Mouse (Mus musculus) limb, embryonic 12.5 days (tissue): Measurements from ENCODE around the gene Col9a1. TPM values are rescaled to one million over a fixed set of nuclear protein-coding genes. Genes with fewer than 3 reads are reported as not detected.

ENCODE experiments used
- ATAC-seq: fragments of 200-750 bp; cut with Nextera tagmentation; 2 replicates; pipeline ENCODE4 v1.8.0; 2017; ENCODE audit warnings: low read depth, moderate TSS enrichment; ENCODE audit not compliant: insufficient number of reproducible peaks, insufficient read depth, low FRiP score, low TSS enrichment
- H3K27ac ChIP-seq: fragments of 300-500 bp; sonication (generic); 2 replicates; pipeline ENCODE4 v1.5.1; 2016; ENCODE audit warnings: mild to moderate bottlenecking, moderate library complexity
- H3K27me3 ChIP-seq: fragments of 300-500 bp; sonication (generic); 2 replicates; pipeline ENCODE4 v1.6.1; 2016; ENCODE audit warnings: mild to moderate bottlenecking, moderate library complexity
- H3K36me3 ChIP-seq: fragments of 300-500 bp; sonication (generic); 2 replicates; pipeline ENCODE4 v1.6.1; 2016; ENCODE audit warnings: mild to moderate bottlenecking, moderate library complexity
- H3K4me1 ChIP-seq: fragments of 300-500 bp; sonication (generic); replicated peaks from 2 replicates; pipeline ENCODE4 v1.6.1; 2016
- H3K4me2 ChIP-seq: fragments of 300-500 bp; sonication (generic); 2 replicates; pipeline ENCODE4 v1.6.1; 2016; ENCODE audit warnings: mild to moderate bottlenecking, moderate library complexity
- H3K4me3 ChIP-seq: fragments of 300-500 bp; sonication (generic); replicated peaks from 2 replicates; pipeline ENCODE4 v1.5.1; 2016; ENCODE audit warnings: mild to moderate bottlenecking
- H3K9ac ChIP-seq: fragments of 300-500 bp; sonication (generic); replicated peaks from 2 replicates; pipeline ENCODE4 v1.6.1; 2016; ENCODE audit warnings: mild to moderate bottlenecking, moderate library complexity
- H3K9me3 ChIP-seq: fragments of 300-500 bp; sonication (generic); 2 replicates; pipeline ENCODE4 v1.6.1; 2016; ENCODE audit warnings: mild to moderate bottlenecking, moderate library complexity
- WGBS: fragments of 180-500 bp; shearing (Covaris S2); methylation state at CpG from one replicate; pipeline ENCODE4 v1.1.7; 2016; 5-methylcytosine and 5-hydroxymethylcytosine counted together
- polyA plus RNA-seq: library from polyadenylated mRNA; unstranded; fragments of >200 nt; fragmentation: Nextera tagmentation; extraction: Ambion mirVana; gene quantifications from 2 replicates; pipeline ENCODE4 v1.2.1, GENCODE M21; 2016

Col9a1 gene
- polyA plus RNA-seq, 1 experiment from 2014 or later, result 192 TPM

- Histone ChIP-seq H3K4me3 (no peak overlapping the region), H3K4me1 (peaks cover 9% of the 10 kb centered on the region), H3K36me3 (peaks cover 4% of the 10 kb centered on the region; the same call in 1 of the 2 replicates), H3K9me3 (no peaks in the 10 kb centered on the region), H3K27ac (no peak overlapping the region), H3K27me3 (no peaks in the 10 kb centered on the region), H3K4me2 (no peak overlapping the region), H3K9ac (no peak overlapping the region)
- ATAC-seq, result no peak
- WGBS, result 71% methylated on average over 13 of the region's 13 CpGs
Measured at GRCm38 (mm10) chr1:24245700-24246375, 68.4 kb downstream of the Col9a1 start.

- Histone ChIP-seq H3K36me3 (peaks cover 10% of the 10 kb centered on the region), H3K4me2 (no peak overlapping the region), H3K9me3 (no peaks in the 10 kb centered on the region), H3K4me3 (no peak overlapping the region), H3K27me3 (no peaks in the 10 kb centered on the region), H3K4me1 (no peaks in the 10 kb centered on the region), H3K27ac (no peak overlapping the region), H3K9ac (no peak overlapping the region)
- WGBS, result 78% methylated on average over 10 of the region's 10 CpGs
- ATAC-seq, result no peak
Measured at GRCm38 (mm10) chr1:24248294-24249104, 71.1 kb downstream of the Col9a1 start.

- no peak for ATAC-seq
- H3K27ac ChIP-seq, result no peak overlapping the region
- 51% methylated on average over 3 of the region's 3 CpGs for WGBS
Measured at GRCm38 (mm10) chr1:24249105-24249664, 71.8 kb downstream of the Col9a1 start.

GRCm38 (mm10) chr1:24257961-24258360 is 80.6 kb downstream of the Col9a1 start:
- Histone ChIP-seq H3K27me3 (no peaks in the 10 kb centered on the region), H3K9me3 (no peaks in the 10 kb centered on the region), H3K27ac (no peak overlapping the region), H3K4me3 (no peak overlapping the region), H3K9ac (no peak overlapping the region), H3K4me2 (no peak overlapping the region), H3K36me3 (no peaks in the 10 kb centered on the region), H3K4me1 (peaks cover 4% of the 10 kb centered on the region; the same call in 1 of the 2 replicates)
- WGBS, result 72% methylated on average over 5 of the region's 5 CpGs
- no peak for ATAC-seq

More at GRCm38 (mm10) chr1:24249105-24249664, 71.8 kb downstream of the Col9a1 start:
- Histone ChIP-seq H3K36me3 (peaks cover 10% of the 10 kb centered on the region), H3K27me3 (no peaks in the 10 kb centered on the region), H3K9me3 (no peaks in the 10 kb centered on the region), H3K9ac (no peak overlapping the region), H3K4me3 (no peak overlapping the region), H3K4me1 (no peaks in the 10 kb centered on the region), H3K4me2 (no peak overlapping the region)

GRCm38 (mm10) chr1:24259419-24259818 is 82.0 kb downstream of the Col9a1 start:
- WGBS, result 19% methylated on average over 6 of the region's 6 CpGs

GRCm38 (mm10) chr1:24261181-24261580 is 83.8 kb downstream of the Col9a1 start:
- H3K4me2 ChIP-seq, result no peak overlapping the region
- H3K9ac ChIP-seq, result no peak overlapping the region
- H3K27ac ChIP-seq, result no peak overlapping the region
- no peaks in the 10 kb centered on the region for H3K9me3 ChIP-seq
- H3K4me3 ChIP-seq, result no peak overlapping the region
- peaks cover 4% of the 10 kb centered on the region; the same call in 1 of the 2 replicates for H3K4me1 ChIP-seq
- no peaks in the 10 kb centered on the region for H3K36me3 ChIP-seq
- no peak for ATAC-seq
- H3K27me3 ChIP-seq, result no peaks in the 10 kb centered on the region

More at GRCm38 (mm10) chr1:24259419-24259818, 82.0 kb downstream of the Col9a1 start:
- H3K27me3 ChIP-seq, result no peaks in the 10 kb centered on the region
- no peak overlapping the region for H3K9ac ChIP-seq
- peaks cover 4% of the 10 kb centered on the region; the same call in 1 of the 2 replicates for H3K4me1 ChIP-seq
- H3K9me3 ChIP-seq, result no peaks in the 10 kb centered on the region
- no peak for ATAC-seq
- no peak overlapping the region for H3K27ac ChIP-seq
- no peaks in the 10 kb centered on the region for H3K36me3 ChIP-seq
- no peak overlapping the region for H3K4me2 ChIP-seq
- no peak overlapping the region for H3K4me3 ChIP-seq

- 62% methylated on average over 3 of the region's 3 CpGs for WGBS
- Histone ChIP-seq H3K4me1 (no peaks in the 10 kb centered on the region), H3K27ac (no peak overlapping the region), H3K36me3 (no peaks in the 10 kb centered on the region), H3K27me3 (no peaks in the 10 kb centered on the region), H3K4me2 (no peak overlapping the region), H3K4me3 (no peak overlapping the region), H3K9me3 (no peaks in the 10 kb centered on the region), H3K9ac (no peak overlapping the region)
- no peak for ATAC-seq
Measured at GRCm38 (mm10) chr1:24267022-24267421, 89.6 kb downstream of the Col9a1 start.

GRCm38 (mm10) chr1:24286360-24286759 is 109.0 kb downstream of the Col9a1 start:
- no peak overlapping the region for H3K4me2 ChIP-seq
- H3K27me3 ChIP-seq, result no peaks in the 10 kb centered on the region
- ATAC-seq, result peak; percentile 80; the same call in 1 of the 2 replicates
- H3K9me3 ChIP-seq, result no peaks in the 10 kb centered on the region
- H3K4me1 ChIP-seq, result peaks cover 17% of the 10 kb centered on the region
- WGBS, result 8% methylated on average over 6 of the region's 6 CpGs
- H3K36me3 ChIP-seq, result no peaks in the 10 kb centered on the region
- H3K27ac ChIP-seq, result no peak overlapping the region
- H3K4me3 ChIP-seq, result no peak overlapping the region
- no peak overlapping the region for H3K9ac ChIP-seq

GRCm38 (mm10) chr1:24292515-24292914 is 115.1 kb downstream of the Col9a1 start:
- H3K36me3 ChIP-seq, result no peaks in the 10 kb centered on the region
- no peak overlapping the region for H3K4me2 ChIP-seq
- no peaks in the 10 kb centered on the region; the same call in 1 of the 2 replicates for H3K9me3 ChIP-seq
- no peak overlapping the region for H3K27ac ChIP-seq
- H3K4me1 ChIP-seq, result peaks cover 5% of the 10 kb centered on the region
- 9% methylated on average over 2 of the region's 2 CpGs for WGBS
- ATAC-seq, result no peak
- H3K9ac ChIP-seq, result no peak overlapping the region
- H3K27me3 ChIP-seq, result no peaks in the 10 kb centered on the region
- H3K4me3 ChIP-seq, result no peak overlapping the region

- Histone ChIP-seq H3K36me3 (no peaks in the 10 kb centered on the region), H3K4me3 (no peak overlapping the region), H3K4me2 (no peak overlapping the region), H3K27me3 (no peaks in the 10 kb centered on the region), H3K4me1 (peaks cover 5% of the 10 kb centered on the region; the same call in 1 of the 2 replicates), H3K9me3 (no peaks in the 10 kb centered on the region; the same call in 1 of the 2 replicates), H3K27ac (no peak overlapping the region), H3K9ac (no peak overlapping the region)
- WGBS, result 80% methylated on average over 7 of the region's 7 CpGs
- ATAC-seq, result no peak
Measured at GRCm38 (mm10) chr1:24294979-24295942, 117.9 kb downstream of the Col9a1 start.
